Mouse (Mus musculus) intestine, embryonic 15.5 days (tissue): ENCODE measurements around the gene Adh7. TPM values are rescaled to one million over a fixed set of nuclear protein-coding genes. Genes with fewer than 3 reads are reported as not detected.

Experiments used
- ATAC-seq: fragments of 200-750 bp; cut with Nextera tagmentation; 2 replicates; pipeline ENCODE4 v1.8.0; 2017; ENCODE audit warnings: moderate TSS enrichment, moderate library complexity
- H3K27ac ChIP-seq: fragments of 300-500 bp; sonication (generic); 2 replicates; pipeline ENCODE4 v1.5.1; 2015; ENCODE audit warnings: mild to moderate bottlenecking, inconsistent platforms
- H3K27me3 ChIP-seq: fragments of 300-500 bp; sonication (generic); replicated peaks from 2 replicates; pipeline ENCODE4 v1.6.1; 2015; ENCODE audit warnings: inconsistent platforms
- H3K36me3 ChIP-seq: fragments of 300-500 bp; sonication (generic); 2 replicates; pipeline ENCODE4 v1.6.1; 2015; ENCODE audit warnings: inconsistent platforms
- H3K4me1 ChIP-seq: fragments of 300-500 bp; sonication (generic); replicated peaks from 2 replicates; pipeline ENCODE4 v1.6.1; 2015; ENCODE audit warnings: inconsistent platforms
- H3K4me2 ChIP-seq: fragments of 300-500 bp; sonication (generic); replicated peaks from 2 replicates; pipeline ENCODE4 v1.6.1; 2015; ENCODE audit warnings: mild to moderate bottlenecking, inconsistent platforms
- H3K4me3 ChIP-seq: fragments of 300-500 bp; sonication (generic); replicated peaks from 2 replicates; pipeline ENCODE4 v1.5.1; 2015; ENCODE audit warnings: inconsistent platforms
- H3K9ac ChIP-seq: fragments of 300-500 bp; sonication (generic); 2 replicates; pipeline ENCODE4 v1.6.1; 2015; ENCODE audit warnings: inconsistent platforms
- H3K9me3 ChIP-seq: fragments of 300-500 bp; sonication (generic); 2 replicates; pipeline ENCODE4 v1.6.1; 2016; ENCODE audit warnings: inconsistent platforms
- WGBS: fragments of 180-500 bp; shearing (Covaris S2); methylation state at CpG from one replicate; pipeline ENCODE4 v1.1.7; 2015; 5-methylcytosine and 5-hydroxymethylcytosine counted together
- polyA plus RNA-seq: library from polyadenylated mRNA; unstranded; fragments of >200 nt; fragmentation: Nextera tagmentation; extraction: Ambion mirVana; gene quantifications from 2 replicates; pipeline ENCODE4 v1.2.1, GENCODE M21; 2015

Adh7 gene
- polyA plus RNA-seq, 1 experiment from 2014 or later: 0.30 TPM

GRCm38 (mm10) chr3:138225853-138226252, 8.3 kb downstream of the Adh7 start:
- 63% methylated on average over 7 of the region's 7 CpGs for WGBS
- ATAC-seq: peak; percentile 54
- H3K4me2 ChIP-seq: no peak overlapping the region
- no peak overlapping the region for H3K9ac ChIP-seq
- H3K9me3 ChIP-seq: no peaks in the 10 kb centered on the region
- no peaks in the 10 kb centered on the region for H3K36me3 ChIP-seq
- no peak overlapping the region for H3K27ac ChIP-seq
- H3K4me1 ChIP-seq: no peaks in the 10 kb centered on the region
- no peaks in the 10 kb centered on the region for H3K27me3 ChIP-seq
- H3K4me3 ChIP-seq: no peak overlapping the region

- no peak overlapping the region for H3K4me3 ChIP-seq
- no peaks in the 10 kb centered on the region for H3K9me3 ChIP-seq
- ATAC-seq: no peak
- 93% methylated on average over 6 of the region's 6 CpGs for WGBS
- no peaks in the 10 kb centered on the region for H3K4me1 ChIP-seq
- no peak overlapping the region for H3K9ac ChIP-seq
- no peak overlapping the region for H3K27ac ChIP-seq
- H3K4me2 ChIP-seq: no peak overlapping the region
- H3K36me3 ChIP-seq: no peaks in the 10 kb centered on the region
- H3K27me3 ChIP-seq: no peaks in the 10 kb centered on the region
Measured at GRCm38 (mm10) chr3:138226476-138226875, 8.9 kb downstream of the Adh7 start.

- WGBS: 90% methylated on average over 2 of the region's 2 CpGs
- Histone ChIP-seq H3K27ac (no peak overlapping the region), H3K27me3 (no peaks in the 10 kb centered on the region), H3K9ac (no peak overlapping the region), H3K4me2 (no peak overlapping the region), H3K4me3 (no peak overlapping the region), H3K36me3 (no peaks in the 10 kb centered on the region), H3K9me3 (no peaks in the 10 kb centered on the region), H3K4me1 (no peaks in the 10 kb centered on the region)
- ATAC-seq: no peak
Measured at GRCm38 (mm10) chr3:138227082-138227481, 9.5 kb downstream of the Adh7 start.

- Histone ChIP-seq H3K9me3 (no peaks in the 10 kb centered on the region), H3K4me3 (no peak overlapping the region), H3K4me1 (no peaks in the 10 kb centered on the region), H3K27me3 (no peaks in the 10 kb centered on the region), H3K36me3 (no peaks in the 10 kb centered on the region), H3K4me2 (no peak overlapping the region), H3K9ac (no peak overlapping the region), H3K27ac (no peak overlapping the region)
- WGBS: 93% methylated on average over 8 of the region's 8 CpGs
- ATAC-seq: no peak
Measured at GRCm38 (mm10) chr3:138227782-138228181, 10.2 kb downstream of the Adh7 start.

GRCm38 (mm10) chr3:138229448-138229847, 11.9 kb downstream of the Adh7 start:
- no peak overlapping the region for H3K4me2 ChIP-seq
- no peak overlapping the region for H3K27ac ChIP-seq
- ATAC-seq: no peak
- 83% methylated on average over 1 of the region's 1 CpGs for WGBS
- H3K4me1 ChIP-seq: no peaks in the 10 kb centered on the region
- H3K36me3 ChIP-seq: no peaks in the 10 kb centered on the region
- no peak overlapping the region for H3K4me3 ChIP-seq
- H3K9ac ChIP-seq: no peak overlapping the region
- H3K9me3 ChIP-seq: no peaks in the 10 kb centered on the region
- no peaks in the 10 kb centered on the region for H3K27me3 ChIP-seq

- H3K27me3 ChIP-seq: no peaks in the 10 kb centered on the region
- no peak overlapping the region for H3K4me3 ChIP-seq
- WGBS: 89% methylated on average over 3 of the region's 3 CpGs
- H3K4me2 ChIP-seq: no peak overlapping the region
- no peak overlapping the region for H3K9ac ChIP-seq
- no peak for ATAC-seq
- no peaks in the 10 kb centered on the region for H3K36me3 ChIP-seq
- no peaks in the 10 kb centered on the region for H3K4me1 ChIP-seq
- H3K27ac ChIP-seq: no peak overlapping the region
- no peaks in the 10 kb centered on the region for H3K9me3 ChIP-seq
Measured at GRCm38 (mm10) chr3:138230266-138230665, 12.7 kb downstream of the Adh7 start.

- ATAC-seq: no peak
- Histone ChIP-seq H3K4me3 (no peak overlapping the region), H3K4me2 (no peak overlapping the region), H3K36me3 (no peaks in the 10 kb centered on the region), H3K9ac (no peak overlapping the region), H3K9me3 (no peaks in the 10 kb centered on the region), H3K27ac (no peak overlapping the region), H3K4me1 (no peaks in the 10 kb centered on the region), H3K27me3 (no peaks in the 10 kb centered on the region)
- 71% methylated on average over 2 of the region's 2 CpGs for WGBS
Measured at GRCm38 (mm10) chr3:138231531-138231930, 14.0 kb downstream of the Adh7 start.

GRCm38 (mm10) chr3:138236546-138237163, 19.1 kb downstream of the Adh7 start:
- no peaks in the 10 kb centered on the region for H3K9me3 ChIP-seq
- H3K36me3 ChIP-seq: no peaks in the 10 kb centered on the region
- no peak overlapping the region for H3K4me2 ChIP-seq
- ATAC-seq: no peak
- H3K9ac ChIP-seq: no peak overlapping the region
- H3K4me3 ChIP-seq: no peak overlapping the region
- 72% methylated on average over 11 of the region's 11 CpGs for whole genome bisulfite sequencing
- H3K27ac ChIP-seq: no peak overlapping the region
- no peaks in the 10 kb centered on the region for H3K27me3 ChIP-seq
- H3K4me1 ChIP-seq: 0 out of 2 replicates have a peak, but pooled peaks cover 4% of the 10 kb centered on the region

GRCm38 (mm10) chr3:138238046-138238445, 20.5 kb downstream of the Adh7 start:
- Histone ChIP-seq H3K27ac (no peak overlapping the region), H3K4me2 (no peak overlapping the region), H3K27me3 (no peaks in the 10 kb centered on the region), H3K36me3 (no peaks in the 10 kb centered on the region), H3K9me3 (no peaks in the 10 kb centered on the region), H3K4me1 (0 out of 2 replicates have a peak, but pooled peaks cover 4% of the 10 kb centered on the region), H3K4me3 (no peak overlapping the region), H3K9ac (no peak overlapping the region)
- WGBS: 72% methylated on average over 10 of the region's 10 CpGs
- ATAC-seq: peak; percentile 54

- no peaks in the 10 kb centered on the region for H3K9me3 ChIP-seq
- H3K36me3 ChIP-seq: no peaks in the 10 kb centered on the region
- no peak overlapping the region for H3K4me2 ChIP-seq
- 0 out of 2 replicates have a peak, but pooled peaks cover 4% of the 10 kb centered on the region for H3K4me1 ChIP-seq
- 90% methylated on average over 6 of the region's 6 CpGs for WGBS
- no peak overlapping the region for H3K4me3 ChIP-seq
- H3K9ac ChIP-seq: no peak overlapping the region
- ATAC-seq: no peak
- H3K27ac ChIP-seq: no peak overlapping the region
- no peaks in the 10 kb centered on the region for H3K27me3 ChIP-seq
Measured at GRCm38 (mm10) chr3:138239461-138239860, 21.9 kb downstream of the Adh7 start.

- Histone ChIP-seq H3K4me1 (0 out of 2 replicates have a peak, but pooled peaks cover 4% of the 10 kb centered on the region), H3K27me3 (no peaks in the 10 kb centered on the region), H3K36me3 (no peaks in the 10 kb centered on the region), H3K4me3 (no peak overlapping the region), H3K4me2 (no peak overlapping the region), H3K9me3 (no peaks in the 10 kb centered on the region), H3K9ac (no peak overlapping the region), H3K27ac (no peak overlapping the region)
- 88% methylated on average over 3 of the region's 3 CpGs for WGBS
- ATAC-seq: no peak
Measured at GRCm38 (mm10) chr3:138240411-138240810, 22.9 kb downstream of the Adh7 start.

GRCm38 (mm10) chr3:138240942-138241341, 23.4 kb downstream of the Adh7 start:
- Histone ChIP-seq H3K27ac (0 out of 2 replicates have a peak overlapping the region, but pooled peaks have one; percentile 42), H3K4me1 (0 out of 2 replicates have a peak, but pooled peaks cover 4% of the 10 kb centered on the region), H3K9me3 (no peaks in the 10 kb centered on the region), H3K9ac (no peak overlapping the region), H3K4me3 (no peak overlapping the region), H3K4me2 (no peak overlapping the region), H3K27me3 (no peaks in the 10 kb centered on the region), H3K36me3 (no peaks in the 10 kb centered on the region)
- WGBS: 44% methylated on average over 5 of the region's 5 CpGs
- peak; percentile 21 for ATAC-seq

GRCm38 (mm10) chr3:138241371-138241770, 23.8 kb downstream of the Adh7 start:
- Histone ChIP-seq H3K4me1 (0 out of 2 replicates have a peak, but pooled peaks cover 4% of the 10 kb centered on the region), H3K27ac (0 out of 2 replicates have a peak overlapping the region, but pooled peaks have one; percentile 42), H3K9me3 (no peaks in the 10 kb centered on the region), H3K4me3 (no peak overlapping the region), H3K9ac (no peak overlapping the region), H3K36me3 (no peaks in the 10 kb centered on the region), H3K27me3 (no peaks in the 10 kb centered on the region), H3K4me2 (no peak overlapping the region)
- peak; percentile 81 for ATAC-seq
- WGBS: 37% methylated on average over 6 of the region's 6 CpGs
